Mouse (Mus musculus) neural tube, embryonic 12.5 days (tissue): ENCODE measurements around the gene Vmp1. TPM values are rescaled to one million over a fixed set of nuclear protein-coding genes. Genes with fewer than 3 reads are reported as not detected.

ENCODE experiments used
- ATAC-seq: fragments of 200-750 bp; cut with Nextera tagmentation; 2 replicates; pipeline ENCODE4 v1.8.0; 2017; ENCODE audit warnings: low read depth, mild to moderate bottlenecking, moderate TSS enrichment, moderate library complexity; ENCODE audit not compliant: low FRiP score
- H3K27ac ChIP-seq: fragments of 300-500 bp; sonication (generic); 2 replicates; pipeline ENCODE4 v1.5.1; 2016
- H3K27me3 ChIP-seq: fragments of 300-500 bp; sonication (generic); replicated peaks from 2 replicates; pipeline ENCODE4 v1.6.1; 2016; ENCODE audit warnings: mild to moderate bottlenecking
- H3K36me3 ChIP-seq: fragments of 300-500 bp; sonication (generic); 2 replicates; pipeline ENCODE4 v1.6.1; 2016; ENCODE audit warnings: mild to moderate bottlenecking
- H3K4me1 ChIP-seq: fragments of 300-500 bp; sonication (generic); 2 replicates; pipeline ENCODE4 v1.6.1; 2016
- H3K4me2 ChIP-seq: fragments of 300-500 bp; sonication (generic); replicated peaks from 2 replicates; pipeline ENCODE4 v1.6.1; 2016; ENCODE audit warnings: mild to moderate bottlenecking
- H3K4me3 ChIP-seq: fragments of 300-500 bp; sonication (generic); 2 replicates; pipeline ENCODE4 v1.5.1; 2016
- H3K9ac ChIP-seq: fragments of 300-500 bp; sonication (generic); 2 replicates; pipeline ENCODE4 v1.6.1; 2016; ENCODE audit warnings: mild to moderate bottlenecking
- H3K9me3 ChIP-seq: fragments of 300-500 bp; sonication (generic); 2 replicates; pipeline ENCODE4 v1.6.1; 2016; ENCODE audit warnings: mild to moderate bottlenecking
- WGBS: fragments of 180-500 bp; shearing (Covaris S2); methylation state at CpG from one replicate; pipeline ENCODE4 v1.1.7; 2016; 5-methylcytosine and 5-hydroxymethylcytosine counted together
- polyA plus RNA-seq: library from polyadenylated mRNA; unstranded; fragments of >200 nt; fragmentation: Nextera tagmentation; extraction: Ambion mirVana; gene quantifications from 2 replicates; pipeline ENCODE4 v1.2.1, GENCODE M21; 2016

The Vmp1 gene
- polyA plus RNA-seq, 1 experiment from 2014 or later = 96.6 TPM

- Histone ChIP-seq H3K4me1 (no peaks in the 10 kb centered on the region), H3K36me3 (no peaks in the 10 kb centered on the region), H3K4me2 (no peak overlapping the region), H3K27me3 (no peaks in the 10 kb centered on the region), H3K9ac (no peak overlapping the region), H3K4me3 (no peak overlapping the region), H3K27ac (no peak overlapping the region), H3K9me3 (no peaks in the 10 kb centered on the region)
- WGBS = 85% methylated on average over 5 of the region's 5 CpGs
- ATAC-seq = no peak
Measured at GRCm38 (mm10) chr11:86624237-86624941, 59.2 kb downstream of the Vmp1 start.

DNA sequence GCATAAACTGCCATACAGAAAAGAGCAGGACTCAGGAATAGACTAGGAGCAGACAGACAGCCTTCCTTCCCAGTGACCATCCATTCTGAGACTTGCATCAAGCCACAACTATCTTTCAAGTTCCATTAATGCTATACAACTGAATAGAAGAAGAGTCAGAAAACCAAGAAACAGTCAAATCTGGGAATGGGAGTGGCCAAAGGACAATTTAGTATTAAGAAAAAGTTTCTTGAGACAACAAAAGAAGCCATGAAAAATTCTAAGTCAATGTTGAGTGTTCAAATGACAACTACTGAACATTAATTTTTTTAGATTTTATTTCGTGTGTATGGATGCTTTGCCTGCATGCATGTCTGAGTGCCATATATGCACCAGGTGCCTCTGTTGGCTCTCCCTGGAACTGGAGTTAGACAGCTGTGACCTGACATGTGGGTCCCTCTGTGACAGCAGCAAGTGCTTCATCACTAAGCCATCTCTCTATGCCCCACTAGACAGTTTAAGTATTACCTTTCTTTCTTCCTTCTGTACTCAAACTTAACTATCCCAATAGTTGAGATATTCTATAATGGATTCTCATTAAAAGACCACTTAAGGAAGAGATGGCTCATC lies 60.1 kb downstream of the Vmp1 start:
- no peak for ATAC-seq
- Histone ChIP-seq H3K36me3 (no peaks in the 10 kb centered on the region), H3K4me3 (no peak overlapping the region), H3K27ac (no peak overlapping the region), H3K9me3 (no peaks in the 10 kb centered on the region), H3K4me2 (no peak overlapping the region), H3K4me1 (no peaks in the 10 kb centered on the region), H3K27me3 (no peaks in the 10 kb centered on the region), H3K9ac (no peak overlapping the region)
- WGBS = 76% methylated on average over 1 of the region's 1 CpGs

GRCm38 (mm10) chr11:86622191-86622912 lies 61.3 kb downstream of the Vmp1 start:
- no peak for ATAC-seq
- H3K4me2 ChIP-seq = no peak overlapping the region

GRCm38 (mm10) chr11:86621139-86621538 lies 62.5 kb downstream of the Vmp1 start:
- no peak overlapping the region for H3K4me3 ChIP-seq
- H3K4me2 ChIP-seq = no peak overlapping the region
- H3K4me1 ChIP-seq = no peaks in the 10 kb centered on the region
- H3K27me3 ChIP-seq = no peaks in the 10 kb centered on the region
- H3K36me3 ChIP-seq = no peaks in the 10 kb centered on the region
- no peak overlapping the region for H3K27ac ChIP-seq
- H3K9ac ChIP-seq = no peak overlapping the region
- WGBS = 97% methylated on average over 13 of the region's 13 CpGs
- no peak for ATAC-seq
- H3K9me3 ChIP-seq = no peaks in the 10 kb centered on the region

More at GRCm38 (mm10) chr11:86622191-86622912, 61.3 kb downstream of the Vmp1 start:
- Histone ChIP-seq H3K4me1 (no peaks in the 10 kb centered on the region), H3K27ac (no peak overlapping the region), H3K9ac (no peak overlapping the region), H3K27me3 (no peaks in the 10 kb centered on the region), H3K36me3 (no peaks in the 10 kb centered on the region), H3K9me3 (no peaks in the 10 kb centered on the region), H3K4me3 (no peak overlapping the region)
- 79% methylated on average over 1 of the region's 1 CpGs for WGBS

DNA sequence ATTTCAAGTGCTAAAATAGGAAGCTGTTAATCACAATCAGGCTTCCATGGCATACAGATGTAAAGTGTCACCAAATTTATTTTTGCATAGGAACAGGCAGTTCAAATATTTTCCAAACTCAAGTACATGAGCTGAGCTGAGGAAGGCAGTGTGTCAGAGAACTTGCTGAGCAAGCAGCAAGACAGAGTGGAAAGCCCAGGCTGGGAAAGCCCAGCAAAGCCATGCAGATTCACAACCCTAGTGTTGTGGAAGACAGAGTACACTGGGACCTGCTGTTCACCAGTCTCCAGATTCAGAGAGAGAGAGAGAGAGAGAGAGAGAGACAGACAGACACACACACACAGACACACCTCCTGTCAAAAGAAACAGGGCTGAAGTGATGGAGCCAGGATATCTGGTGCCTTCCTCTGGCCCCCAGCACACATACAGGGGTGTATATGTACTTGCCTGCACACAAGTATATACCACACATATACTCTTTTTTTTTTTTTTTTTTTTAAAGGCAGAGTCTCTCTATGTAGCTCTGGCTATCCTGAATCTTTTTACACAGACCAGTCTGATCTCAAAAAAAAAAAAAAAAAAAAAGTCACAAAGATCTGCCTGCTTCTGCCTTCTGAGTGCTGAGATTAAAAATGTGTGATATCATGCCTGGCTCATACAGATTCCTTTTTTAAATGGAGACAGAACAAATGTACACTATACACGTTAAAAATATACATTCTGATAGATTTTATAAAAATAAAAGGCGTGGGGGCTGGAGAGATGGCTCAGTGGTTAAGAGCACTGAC lies 64.9 kb downstream of the Vmp1 start:
- no peak for ATAC-seq

GRCm38 (mm10) chr11:86614607-86615006 lies 69.0 kb downstream of the Vmp1 start:
- H3K9ac ChIP-seq = no peak overlapping the region
- H3K4me1 ChIP-seq = no peaks in the 10 kb centered on the region
- H3K9me3 ChIP-seq = no peaks in the 10 kb centered on the region
- no peak overlapping the region for H3K4me3 ChIP-seq
- no peak overlapping the region for H3K27ac ChIP-seq
- WGBS = 85% methylated on average over 5 of the region's 5 CpGs
- H3K36me3 ChIP-seq = no peaks in the 10 kb centered on the region
- H3K4me2 ChIP-seq = no peak overlapping the region
- ATAC-seq = no peak
- no peaks in the 10 kb centered on the region for H3K27me3 ChIP-seq

More for the DNA sequence above, 64.9 kb downstream of the Vmp1 start:
- no peak overlapping the region for H3K4me3 ChIP-seq
- H3K27ac ChIP-seq = no peak overlapping the region
- no peaks in the 10 kb centered on the region for H3K9me3 ChIP-seq
- no peak overlapping the region for H3K4me2 ChIP-seq
- H3K27me3 ChIP-seq = no peaks in the 10 kb centered on the region
- H3K4me1 ChIP-seq = no peaks in the 10 kb centered on the region
- no peaks in the 10 kb centered on the region for H3K36me3 ChIP-seq
- 85% methylated on average over 2 of the region's 2 CpGs for WGBS
- H3K9ac ChIP-seq = no peak overlapping the region

DNA sequence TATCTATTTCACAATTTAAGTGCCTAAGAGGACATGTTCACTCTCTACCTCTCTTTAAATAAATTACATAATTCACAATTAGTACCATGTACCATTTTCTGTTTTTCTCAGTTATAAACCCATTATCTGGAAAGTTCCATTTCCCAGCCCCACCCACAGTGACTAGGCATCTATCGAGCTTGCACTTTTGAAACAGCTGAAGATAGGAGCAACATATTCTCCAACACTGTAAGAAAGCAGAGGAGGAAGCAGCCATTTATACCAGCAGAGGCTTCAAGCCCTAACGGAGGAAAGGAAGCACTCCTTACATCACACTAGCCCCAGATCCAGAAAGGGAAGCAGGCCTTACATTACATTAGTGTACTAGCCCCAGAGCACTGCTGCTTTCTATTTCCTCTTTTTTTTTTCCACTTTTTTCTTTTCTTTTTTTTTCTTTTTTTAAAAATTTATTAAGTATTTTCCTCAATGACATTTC lies 69.5 kb downstream of the Vmp1 start:
- Histone ChIP-seq H3K27me3 (no peaks in the 10 kb centered on the region), H3K9ac (no peak overlapping the region), H3K9me3 (no peaks in the 10 kb centered on the region), H3K4me3 (no peak overlapping the region), H3K36me3 (no peaks in the 10 kb centered on the region), H3K4me2 (no peak overlapping the region), H3K27ac (no peak overlapping the region), H3K4me1 (no peaks in the 10 kb centered on the region)
- ATAC-seq = no peak
- WGBS = 78% methylated on average over 2 of the region's 2 CpGs

DNA sequence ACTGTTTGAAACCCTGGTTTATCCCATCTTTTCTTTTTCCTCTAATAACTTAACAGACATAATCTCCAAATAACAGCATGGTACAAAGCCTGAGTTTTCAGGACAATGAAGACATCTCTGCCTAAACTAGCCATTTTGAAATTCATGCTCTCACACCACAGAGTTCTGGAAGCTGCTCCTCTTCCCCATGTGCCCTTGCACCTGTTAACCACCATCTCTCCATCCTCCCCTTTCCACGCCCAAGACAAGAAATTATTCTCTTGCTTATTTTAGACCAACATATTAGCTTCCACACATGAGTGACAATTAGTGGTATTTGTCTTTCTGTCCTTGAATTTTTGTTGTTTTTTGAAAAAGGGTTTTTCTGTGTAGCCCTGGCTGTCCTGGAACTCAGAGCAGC lies 71.6 kb downstream of the Vmp1 start:
- no peak for ATAC-seq
- no peaks in the 10 kb centered on the region for H3K4me1 ChIP-seq
- H3K4me2 ChIP-seq = no peak overlapping the region
- H3K27me3 ChIP-seq = no peaks in the 10 kb centered on the region
- no peaks in the 10 kb centered on the region for H3K36me3 ChIP-seq
- no peak overlapping the region for H3K9ac ChIP-seq
- WGBS = 100% methylated on average over 1 of the region's 1 CpGs
- no peak overlapping the region for H3K4me3 ChIP-seq
- no peak overlapping the region for H3K27ac ChIP-seq
- H3K9me3 ChIP-seq = no peaks in the 10 kb centered on the region

DNA sequence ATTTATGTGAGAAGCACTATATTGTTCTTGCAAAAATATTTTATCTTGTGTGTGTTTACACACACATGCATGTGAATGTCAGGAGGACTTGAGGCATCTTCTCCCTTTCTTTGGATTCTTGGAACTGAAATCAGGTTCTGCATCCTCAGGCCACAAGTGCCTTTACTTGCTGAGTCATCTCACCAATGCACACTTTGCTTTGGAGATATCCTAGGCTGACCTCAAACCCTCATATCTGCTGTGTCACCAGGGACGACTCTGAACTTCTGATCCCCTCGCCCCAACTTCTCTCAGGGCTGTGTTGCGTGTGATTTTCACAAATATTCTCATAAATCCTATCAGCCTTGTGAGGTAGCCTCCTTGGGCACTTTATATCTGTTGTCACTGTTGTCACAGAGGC lies 73.4 kb downstream of the Vmp1 start:
- no peak for ATAC-seq
- H3K27ac ChIP-seq = no peak overlapping the region
- 88% methylated on average over 3 of the region's 3 CpGs for WGBS
- H3K9me3 ChIP-seq = no peaks in the 10 kb centered on the region
- no peak overlapping the region for H3K9ac ChIP-seq
- no peaks in the 10 kb centered on the region for H3K4me1 ChIP-seq
- no peaks in the 10 kb centered on the region for H3K27me3 ChIP-seq
- H3K4me3 ChIP-seq = no peak overlapping the region
- H3K4me2 ChIP-seq = no peak overlapping the region
- peaks cover 12% of the 10 kb centered on the region for H3K36me3 ChIP-seq

DNA sequence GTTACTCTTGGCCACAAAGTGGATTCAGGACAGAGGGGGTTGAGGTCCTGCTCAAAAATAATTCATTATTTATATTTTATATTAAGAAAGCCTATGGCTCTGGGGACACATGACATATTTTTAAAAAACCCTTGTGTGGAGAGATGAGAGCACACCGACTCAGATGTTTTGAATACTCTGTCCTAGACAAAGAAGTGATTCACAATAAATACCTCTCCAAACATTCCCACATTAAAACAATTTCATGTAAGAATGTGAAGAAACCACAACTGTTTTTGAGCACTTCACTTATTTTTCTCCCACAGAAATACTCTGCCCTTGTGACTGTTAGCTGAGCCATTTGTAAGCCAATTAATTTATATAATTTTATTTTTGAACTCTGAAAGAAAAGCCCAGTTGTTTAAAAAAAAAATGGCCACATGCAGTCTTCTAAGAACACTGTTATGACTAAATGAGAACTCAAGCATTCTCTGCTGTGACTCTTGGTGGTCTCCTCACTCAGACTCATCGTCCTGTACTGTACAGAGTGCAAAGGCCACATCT lies 75.8 kb downstream of the Vmp1 start:
- no peak overlapping the region for H3K4me3 ChIP-seq
- no peaks in the 10 kb centered on the region for H3K4me1 ChIP-seq
- 84% methylated on average over 2 of the region's 2 CpGs for WGBS
- H3K9me3 ChIP-seq = no peaks in the 10 kb centered on the region
- peaks cover 12% of the 10 kb centered on the region for H3K36me3 ChIP-seq
- no peak overlapping the region for H3K27ac ChIP-seq
- no peaks in the 10 kb centered on the region for H3K27me3 ChIP-seq
- H3K9ac ChIP-seq = no peak overlapping the region
- H3K4me2 ChIP-seq = no peak overlapping the region
- ATAC-seq = no peak

DNA sequence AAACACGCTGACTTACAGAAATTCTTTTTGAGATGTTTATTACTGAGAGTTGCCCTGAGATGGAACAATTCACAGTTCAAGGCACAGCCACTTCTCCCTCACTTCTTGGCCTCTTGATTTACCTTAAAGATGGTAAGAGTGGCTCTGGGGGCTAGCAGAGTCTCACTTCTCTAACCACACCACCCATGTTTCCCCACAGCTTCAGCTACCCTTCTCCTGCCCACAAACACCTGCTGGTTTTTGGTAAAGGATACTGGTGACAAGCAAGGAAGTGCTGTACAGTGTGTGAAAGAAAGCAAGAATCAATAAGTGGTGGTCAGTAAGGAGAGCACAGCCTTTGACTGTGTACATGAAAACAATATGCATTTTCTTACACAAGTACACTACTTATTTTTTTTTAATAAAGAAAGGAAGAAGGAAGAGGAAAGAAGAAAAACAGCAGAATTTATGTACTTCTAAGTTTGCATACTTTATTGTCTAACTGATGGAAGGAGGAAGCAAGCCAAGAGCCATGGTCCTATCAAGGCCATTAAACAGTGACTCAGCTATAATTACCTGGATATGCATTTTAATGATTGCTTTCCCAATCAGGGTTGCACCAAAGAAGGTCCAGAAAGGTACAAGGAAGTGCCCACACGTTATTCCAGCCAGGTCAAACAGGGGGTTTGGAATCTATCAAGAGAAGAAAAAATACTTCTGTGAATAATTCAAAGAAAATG lies 76.9 kb downstream of the Vmp1 start:
- 93% methylated on average over 2 of the region's 2 CpGs for WGBS
- H3K36me3 ChIP-seq = peaks cover 12% of the 10 kb centered on the region
- H3K9ac ChIP-seq = no peak overlapping the region
- H3K27ac ChIP-seq = no peak overlapping the region
- H3K4me3 ChIP-seq = no peak overlapping the region
- no peaks in the 10 kb centered on the region for H3K9me3 ChIP-seq
- ATAC-seq = no peak
- H3K27me3 ChIP-seq = no peaks in the 10 kb centered on the region
- no peaks in the 10 kb centered on the region for H3K4me1 ChIP-seq
- no peak overlapping the region for H3K4me2 ChIP-seq
